Mouse (Mus musculus) ovary, adult 10 weeks (tissue): ENCODE data around the gene Olfr809. TPM values are rescaled to one million over a fixed set of nuclear protein-coding genes. Genes with fewer than 3 reads are reported as not detected.

ENCODE experiments used
- polyA plus RNA-seq: library from polyadenylated mRNA; stranded (reverse); fragments of 350-450 nt; fragmentation: Illumina TruSeq; extraction: RNeasy Lipid Tissue Mini Kit (QIAGEN cat#74804); gene quantifications from one replicate; pipeline ENCODE4 v1.2.3, GENCODE M21; 2014

The Olfr809 gene
- not detected for polyA plus RNA-seq

DNA sequence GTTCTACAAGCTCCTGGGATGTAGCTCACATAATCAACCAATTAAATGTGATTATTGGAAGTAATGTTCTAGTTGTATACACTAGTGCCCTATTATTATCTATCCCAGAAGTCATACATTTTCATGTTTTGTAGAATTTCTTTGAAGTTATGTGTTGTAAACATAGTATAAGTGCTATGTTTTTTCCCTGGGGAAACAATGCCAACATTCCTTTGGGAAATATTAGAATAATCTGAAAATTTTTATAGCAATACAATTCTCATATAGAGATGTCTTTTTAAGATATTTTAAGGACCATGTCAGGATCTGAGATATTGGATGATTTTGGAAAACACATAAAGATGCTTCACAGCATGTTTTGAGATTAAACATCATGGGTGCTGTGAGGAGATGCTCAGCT lies at the start of gene Olfr809:
TSS of gene Olfr809 (plus strand) at position 301 of the 400 bp plus-strand sequence.

DNA sequence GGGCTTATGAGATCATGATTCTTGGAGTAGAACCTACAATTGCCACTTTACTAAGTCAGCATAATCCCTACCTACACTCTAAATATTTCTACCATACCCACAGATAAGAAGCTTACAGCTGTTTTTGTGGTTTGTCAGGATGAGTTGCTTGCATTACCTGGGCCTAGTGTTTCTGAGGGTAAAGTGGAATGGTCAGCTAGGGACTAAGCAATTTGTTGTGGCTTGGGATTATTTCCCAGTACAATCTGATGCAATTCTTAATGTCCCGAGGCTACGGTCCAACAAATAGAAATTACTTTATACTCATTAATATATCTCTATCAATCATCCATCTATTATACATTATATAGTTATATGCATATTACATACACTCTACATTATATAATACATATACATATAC lies 45.2 kb upstream of the Olfr809 start, which contains the start of gene Olfr805:
TSS of gene Olfr805 (minus strand) at position 101 of the 400 bp plus-strand sequence.

GRCm38 (mm10) chr10:129741821-129742220 lies 32.6 kb upstream of the Olfr809 start, which contains the start of gene Olfr806:
Gene Olfr806, minus strand, starts transcription at chr10:129741921.

GRCm38 (mm10) chr10:129757693-129758092 lies 16.7 kb upstream of the Olfr809 start, which contains the start of gene Olfr807:
Gene Olfr807, minus strand, starts transcription at chr10:129757793.

GRCm38 (mm10) chr10:129765182-129765581 lies 9.3 kb upstream of the Olfr809 start, which contains the start of gene Olfr808:
Gene Olfr808, plus strand, starts transcription at chr10:129765482.

GRCm38 (mm10) chr10:129794817-129795216 lies 20.4 kb downstream of the Olfr809 start, which contains the start of gene Olfr810:
Gene Olfr810, minus strand, starts transcription at chr10:129794917.

GRCm38 (mm10) chr10:129804296-129804695 lies 29.9 kb downstream of the Olfr809 start, which contains the start of gene Olfr811:
Gene Olfr811, minus strand, starts transcription at chr10:129804396.

Other genes starting within 250 kb of the Olfr809 start
- gene Olfr792, start 235.5 kb upstream of the Olfr809 start, polyA plus RNA-seq = 0.20 TPM
- gene Olfr794, start 207.0 kb upstream of the Olfr809 start, polyA plus RNA-seq = not detected
- not detected for gene Olfr796, start 162.1 kb upstream of the Olfr809 start, polyA plus RNA-seq
- gene Olfr798, start 146.7 kb upstream of the Olfr809 start, polyA plus RNA-seq = not detected
- not detected for gene Olfr799, start 137.2 kb upstream of the Olfr809 start, polyA plus RNA-seq
- not detected for gene Olfr800, start 116.9 kb upstream of the Olfr809 start, polyA plus RNA-seq
- gene Olfr801, start 100.8 kb upstream of the Olfr809 start, polyA plus RNA-seq = not detected
- gene Olfr802, start 86.5 kb upstream of the Olfr809 start, polyA plus RNA-seq = not detected
- gene Olfr803, start 80.4 kb upstream of the Olfr809 start, polyA plus RNA-seq = not detected
- gene Olfr804, start 71.4 kb upstream of the Olfr809 start, polyA plus RNA-seq = not detected
- gene Olfr805, start 45.3 kb upstream of the Olfr809 start, polyA plus RNA-seq = not detected
- not detected for gene Olfr806, start 32.7 kb upstream of the Olfr809 start, polyA plus RNA-seq
- gene Olfr807, start 16.8 kb upstream of the Olfr809 start, polyA plus RNA-seq = not detected
- not detected for gene Olfr808, start 9.2 kb upstream of the Olfr809 start, polyA plus RNA-seq
- gene Olfr810, start 20.3 kb downstream of the Olfr809 start, polyA plus RNA-seq = 0.17 TPM
- gene Olfr811, start 29.8 kb downstream of the Olfr809 start, polyA plus RNA-seq = not detected
- not detected for gene Olfr812, start 71.5 kb downstream of the Olfr809 start, polyA plus RNA-seq
- not detected for gene Olfr813, start 80.7 kb downstream of the Olfr809 start, polyA plus RNA-seq
- not detected for gene Olfr814, start 105.2 kb downstream of the Olfr809 start, polyA plus RNA-seq
- not detected for gene Olfr815, start 131.2 kb downstream of the Olfr809 start, polyA plus RNA-seq
- not detected for gene Olfr816, start 141.0 kb downstream of the Olfr809 start, polyA plus RNA-seq
- not detected for gene Olfr818, start 174.5 kb downstream of the Olfr809 start, polyA plus RNA-seq
- 0.29 TPM for gene Olfr819, start 192.6 kb downstream of the Olfr809 start, polyA plus RNA-seq
- gene Olfr247, start 201.5 kb downstream of the Olfr809 start, polyA plus RNA-seq = not detected
- gene Gm10310, start 210.4 kb downstream of the Olfr809 start, polyA plus RNA-seq = not detected
- gene Olfr820, start 238.0 kb downstream of the Olfr809 start, polyA plus RNA-seq = not detected